Mouse (Mus musculus) layer of hippocampus, postnatal 25 days (tissue): Measurements from ENCODE around the gene Trp53. TPM values are rescaled to one million over a fixed set of nuclear protein-coding genes. Genes with fewer than 3 reads are reported as not detected.
"Not testable (repeated sequence)": the region's sequence is repeated elsewhere in the genome, so short reads cannot be mapped to it uniquely, and the experiment has no call there.

Experiments used
- DNase-seq, 2 experiments: peaks; one replicate each; pipeline ENCODE4 v3.0.0; 2022; ENCODE audit warnings: mixed read lengths in 2 of 2, low spot score in 1 of 2; ENCODE audit errors: extremely low spot score in 1 of 2
- total RNA-seq, 2 experiments: library from RNA; stranded (reverse); gene quantifications; 2 replicates each; pipeline ENCODE4 v1.2.3; 2021

Trp53 gene
- total RNA-seq, 2 experiments from 2014 or later, result 24.3 to 29.8 TPM

- no peak for DNase-seq
Measured at GRCm38 (mm10) chr11:69592799-69593198, 12.6 kb downstream of the Trp53 start.

- DNase-seq, result no peak
Measured at GRCm38 (mm10) chr11:69594853-69595252, 14.7 kb downstream of the Trp53 start.

DNA sequence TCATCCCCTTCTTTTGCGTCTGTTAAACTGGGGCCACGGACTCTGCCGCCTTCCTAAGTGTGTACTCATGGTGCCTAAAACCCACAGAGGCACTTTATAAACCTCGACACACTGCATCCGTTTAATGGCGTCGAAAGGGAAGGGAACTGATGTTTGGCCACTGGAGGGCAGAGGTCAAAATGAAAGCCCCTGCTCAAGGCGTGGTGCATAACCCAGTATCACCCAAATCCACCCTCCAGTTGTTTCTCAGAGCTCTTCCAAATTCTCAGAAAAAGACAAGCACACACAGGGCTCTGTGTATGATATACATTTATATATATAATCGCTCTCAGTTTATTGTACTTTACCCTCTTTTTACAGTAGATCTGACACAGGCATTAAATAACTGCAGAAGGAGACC lies 19.3 kb downstream of the Trp53 start:
- DNase-seq, result no peak

DNA sequence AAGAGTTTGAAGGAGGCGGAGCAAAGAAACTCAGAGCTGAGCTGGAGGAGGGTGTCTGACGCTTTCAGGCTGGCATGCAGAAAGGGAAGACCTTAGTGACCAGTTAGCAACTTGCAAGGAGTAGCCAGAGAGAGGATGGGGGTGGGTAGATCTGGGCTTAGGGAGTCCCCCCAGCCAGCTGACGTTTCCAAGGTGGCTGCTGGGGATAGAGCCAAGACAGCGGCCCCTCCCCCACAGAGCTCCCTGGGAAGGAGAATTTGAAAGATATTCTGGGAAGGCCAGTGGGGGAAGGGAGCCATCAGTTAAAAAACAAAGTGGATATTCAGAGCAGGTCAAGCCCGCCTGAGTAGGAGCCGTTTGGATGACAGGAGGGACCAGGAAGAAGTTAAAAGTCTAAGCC lies 19.9 kb downstream of the Trp53 start:
- peak; percentile 37 to 68 for DNase-seq

DNA sequence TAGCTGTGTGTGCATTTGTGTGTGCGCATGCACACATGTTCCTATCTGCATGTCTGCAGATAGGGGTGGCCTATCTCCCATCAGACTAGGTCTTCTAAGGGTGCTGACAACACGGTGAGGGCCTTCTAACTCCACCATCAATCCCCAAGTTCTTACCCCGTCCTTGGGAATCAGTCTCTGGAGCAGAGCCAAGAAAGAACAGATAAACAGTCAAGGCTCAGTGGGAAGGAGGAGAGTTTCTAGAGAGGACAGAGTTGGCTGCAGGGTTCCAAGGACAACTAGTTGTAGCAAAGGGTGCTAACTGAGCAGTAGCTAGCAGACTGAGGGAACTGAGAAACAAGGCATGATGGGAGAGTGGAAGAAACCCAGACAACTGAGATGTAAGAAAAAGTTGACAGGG lies 21.6 kb downstream of the Trp53 start:
- DNase-seq, result no peak

- no peak for DNase-seq
Measured at GRCm38 (mm10) chr11:69603516-69603915, 23.4 kb downstream of the Trp53 start.

DNA sequence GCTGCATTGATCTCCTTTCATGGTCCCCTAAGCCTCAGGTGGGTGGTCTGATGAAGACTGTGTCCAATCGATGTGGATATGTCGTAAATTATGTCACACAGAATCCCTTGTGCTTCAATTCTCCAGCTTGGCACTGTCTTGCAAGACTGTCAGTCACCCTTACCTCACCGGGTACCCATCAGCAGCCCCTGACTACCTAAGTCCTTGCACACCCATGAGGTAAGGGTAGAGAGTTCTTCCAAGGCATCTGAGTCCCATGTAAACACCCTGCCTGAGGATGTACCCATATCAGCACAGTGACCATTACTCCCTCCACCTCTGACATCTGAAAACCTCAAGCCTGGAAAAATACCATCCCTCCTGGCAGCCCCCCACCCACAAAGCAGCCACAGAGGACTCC lies 24.2 kb downstream of the Trp53 start:
- no peak for DNase-seq

- peak in 1 of 2 experiments; percentile 31 for DNase-seq
Measured at GRCm38 (mm10) chr11:69604795-69605664, 24.9 kb downstream of the Trp53 start.

GRCm38 (mm10) chr11:69605726-69606490 lies 25.7 kb downstream of the Trp53 start, which contains the start of gene Atp1b2:
Gene Atp1b2 (minus strand): TSS chr11:69605942.
- DNase-seq, result peak; percentile 78 to 81

DNA sequence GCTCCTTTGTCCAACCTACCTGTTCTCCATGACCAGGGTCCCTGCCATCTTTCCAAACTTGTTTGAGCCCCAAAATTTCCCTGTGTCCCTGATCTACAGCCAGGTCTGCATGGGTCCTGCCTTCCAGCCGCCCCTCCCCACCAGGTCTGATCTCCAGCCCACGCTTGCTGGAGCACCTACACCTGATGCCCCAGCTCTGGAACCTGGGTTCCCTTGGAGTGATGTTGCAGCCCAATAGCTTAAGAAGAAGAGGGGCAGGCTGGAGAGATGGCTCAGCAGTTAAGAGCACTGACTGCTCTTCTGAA lies 26.3 kb downstream of the Trp53 start:
- no peak for DNase-seq

DNA sequence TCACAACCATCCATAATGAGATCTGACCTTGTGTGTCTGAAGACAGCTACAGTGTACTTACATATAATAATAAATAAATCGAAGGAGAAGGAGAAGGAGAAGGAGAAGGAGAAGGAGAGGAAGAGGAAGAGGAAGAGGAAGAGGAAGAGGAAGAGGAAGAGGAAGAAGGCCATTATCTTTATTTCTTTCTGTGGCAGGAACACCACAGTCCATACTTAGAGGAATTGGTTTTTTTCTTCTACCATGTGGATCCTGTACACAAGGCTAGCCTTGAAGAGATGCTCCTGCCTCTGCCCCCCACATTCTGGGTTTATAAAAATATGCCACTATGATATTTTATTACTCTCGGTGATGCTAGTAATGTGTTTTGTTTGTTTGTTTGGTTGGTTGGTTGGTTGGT lies 26.7 kb downstream of the Trp53 start:
- no peak for DNase-seq

DNA sequence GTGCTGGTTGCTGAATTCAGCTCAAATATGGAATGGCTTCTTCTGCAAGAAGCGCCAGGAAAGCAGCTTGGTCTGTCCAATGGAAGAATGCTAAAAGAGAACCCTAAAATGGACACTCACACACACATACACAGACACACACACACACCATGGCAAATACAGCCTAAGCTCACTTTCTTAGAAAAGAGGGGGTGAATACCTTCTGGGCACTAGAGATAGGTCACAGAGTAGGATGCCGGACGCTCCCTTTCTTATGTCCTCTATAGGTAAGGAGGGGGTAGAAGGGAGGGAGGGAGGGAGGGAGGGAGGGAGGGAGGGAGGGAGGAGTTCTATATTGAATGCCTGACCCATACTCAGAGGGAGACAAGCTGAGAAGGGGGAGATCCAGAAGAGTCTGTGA lies 28.4 kb downstream of the Trp53 start:
- no peak for DNase-seq

- no peak for DNase-seq
Measured at GRCm38 (mm10) chr11:69609416-69609815, 29.3 kb downstream of the Trp53 start.

DNA sequence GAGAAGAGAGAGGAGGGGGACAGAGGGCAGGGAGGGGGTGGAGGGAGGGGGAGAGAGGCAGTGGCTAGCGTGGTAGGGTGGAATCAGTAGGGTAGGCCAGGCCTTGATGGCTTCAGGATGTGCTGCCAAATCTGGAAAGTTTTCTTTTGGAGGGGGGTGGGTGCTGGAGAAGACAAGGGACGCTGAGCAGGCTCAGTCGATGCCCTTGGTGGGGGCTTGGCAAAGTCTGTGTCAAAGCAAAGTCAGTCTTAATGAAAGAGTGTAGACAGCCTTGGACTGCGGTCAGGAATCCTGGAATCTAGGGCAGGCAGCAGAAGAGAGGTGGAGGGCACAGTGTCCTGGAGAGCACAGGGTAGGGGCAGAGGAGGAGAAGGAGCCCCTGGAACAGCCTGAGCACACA lies 30.7 kb downstream of the Trp53 start:
- no peak for DNase-seq

GRCm38 (mm10) chr11:69613553-69614256 lies 33.5 kb downstream of the Trp53 start:
- DNase-seq, result peak; percentile 64 to 90

DNA sequence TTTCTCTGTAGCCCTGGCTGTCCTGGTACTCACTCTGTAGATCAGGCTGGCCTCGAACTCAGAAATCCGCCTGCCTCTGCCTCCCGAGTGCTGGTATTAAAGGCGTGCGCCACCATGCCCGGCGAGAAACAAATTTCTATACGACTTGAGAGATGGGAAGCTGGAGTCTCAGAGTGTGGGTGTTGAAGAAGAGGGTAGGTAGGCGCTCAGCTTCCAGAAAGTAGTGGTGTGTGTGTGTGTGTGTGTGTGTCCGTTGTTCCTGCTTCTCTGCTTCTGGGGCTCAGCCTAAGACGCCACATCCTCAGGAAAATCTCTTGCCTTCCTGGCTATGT lies 34.1 kb downstream of the Trp53 start:
- DNase-seq, result not testable (repeated sequence)

- no peak for DNase-seq
Measured at GRCm38 (mm10) chr11:69616781-69617180, 36.6 kb downstream of the Trp53 start.

DNA sequence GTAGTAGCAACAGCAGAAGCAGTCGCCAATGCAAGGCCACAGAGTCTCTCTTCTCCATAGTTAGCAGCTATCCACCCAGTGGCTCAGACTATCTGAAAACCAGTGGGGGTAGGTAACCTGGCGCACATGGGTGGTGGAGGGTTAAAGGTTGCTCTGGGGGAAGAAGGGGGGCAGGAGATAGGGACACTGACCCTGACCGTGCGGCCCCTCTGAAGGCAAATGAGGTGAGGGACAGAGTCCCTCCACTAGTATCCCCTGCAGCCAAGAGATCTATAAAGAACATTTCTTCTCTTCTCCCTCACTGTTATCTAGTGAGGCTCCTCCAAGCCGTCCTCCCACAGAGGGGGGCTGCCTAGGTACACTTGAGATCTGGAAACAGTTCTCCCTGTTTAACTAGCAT lies 37.6 kb downstream of the Trp53 start, which contains the start of gene Shbg:
Gene Shbg (minus strand): TSS at position 101 of the 400 bp plus-strand sequence.
- DNase-seq, result no peak

- no peak for DNase-seq
Measured at GRCm38 (mm10) chr11:69620394-69621081, 40.4 kb downstream of the Trp53 start.

GRCm38 (mm10) chr11:69621571-69622268 lies 41.6 kb downstream of the Trp53 start, which contains the start of gene Sat2:
Gene Sat2 (plus strand): TSS chr11:69622024.
- peak; percentile 31 to 49 for DNase-seq
